Mouse (Mus musculus) cerebellum, postnatal 10 days (tissue): Measurements from ENCODE around the gene Sorbs1.

Source experiments
- DNase-seq, 2 experiments: peaks; one replicate each; pipeline ENCODE4 v3.0.0; 2021; ENCODE audit warnings: mixed read lengths in 2 of 2

Sorbs1 gene

DNA sequence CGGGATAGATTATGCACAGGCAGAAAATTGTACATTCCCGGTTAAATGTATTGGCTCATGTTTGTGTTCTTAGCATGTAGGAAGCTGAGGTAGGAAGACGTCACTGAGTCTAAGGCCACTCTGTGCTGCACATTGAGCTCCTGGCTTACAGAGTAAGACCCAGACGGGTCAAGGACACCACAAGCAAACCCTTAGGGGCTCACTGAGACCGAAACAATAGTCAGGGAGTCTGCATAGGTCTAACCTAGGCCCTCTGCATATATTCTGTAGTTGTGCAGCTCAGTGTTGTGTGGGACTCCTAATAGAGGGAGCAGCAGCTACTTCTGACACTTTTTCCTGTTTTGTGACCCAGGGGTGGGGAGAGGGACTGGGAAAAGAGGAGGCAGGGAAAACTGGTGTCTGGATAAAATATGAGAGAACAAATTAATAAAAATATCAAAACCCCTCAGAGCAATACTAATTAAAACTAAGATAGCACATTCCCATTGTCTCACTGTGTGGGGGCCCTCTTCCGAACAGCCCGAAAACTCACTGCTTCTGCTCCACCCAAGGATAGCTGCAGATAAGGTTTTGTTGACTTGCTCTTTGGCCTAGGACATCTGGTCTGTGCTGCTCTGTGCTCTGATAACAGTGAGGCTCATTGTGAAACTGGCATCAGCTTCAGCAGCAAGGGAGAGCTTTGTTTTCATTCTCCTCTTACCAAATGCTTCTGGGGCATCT is 216.3 kb downstream of the Sorbs1 start:
- DNase-seq = no peak

DNA sequence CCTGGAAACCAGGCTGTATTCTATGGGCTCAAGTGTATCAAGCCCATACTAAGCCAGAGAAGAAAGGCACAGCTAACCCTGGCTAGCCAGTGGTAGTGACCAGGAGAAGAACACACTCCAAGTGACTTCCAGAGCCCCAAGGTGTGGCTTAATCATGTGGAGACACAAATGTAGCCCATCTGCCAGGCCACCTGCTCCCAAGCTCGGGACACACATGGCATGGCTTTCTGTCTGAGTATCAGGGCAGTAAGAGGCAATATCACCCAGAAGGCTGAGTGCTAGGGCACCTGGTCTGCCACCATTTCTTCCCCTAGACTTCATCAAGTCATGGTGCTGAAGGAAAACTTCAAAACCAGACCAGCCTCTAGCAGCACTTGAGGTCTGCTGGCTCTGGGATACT is 219.3 kb downstream of the Sorbs1 start:
- DNase-seq = peak; percentile 64 to 77

DNA sequence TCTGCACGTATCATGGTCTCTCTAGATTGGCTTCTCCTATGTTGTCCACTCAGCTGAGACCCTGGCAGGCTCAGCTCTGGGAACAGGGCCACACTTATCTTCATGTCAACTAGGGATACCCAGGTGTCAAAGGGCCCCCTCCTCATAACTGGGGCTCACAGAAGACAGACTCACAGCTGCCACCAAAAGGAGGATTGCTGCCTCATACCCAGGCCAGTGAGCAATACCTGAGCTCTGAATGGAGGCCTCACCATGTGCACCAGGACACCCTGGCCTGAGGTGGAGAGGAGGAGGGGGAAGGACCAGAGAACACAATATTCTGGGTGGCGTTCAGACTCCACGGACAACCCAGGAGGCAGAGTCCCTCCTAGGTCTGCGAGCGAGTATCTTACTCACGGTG is 219.8 kb downstream of the Sorbs1 start:
- no peak for DNase-seq

- DNase-seq = peak; percentile 39 to 54
Observed at GRCm38 (mm10) chr19:40290099-40290724, 223.4 kb downstream of the Sorbs1 start.

- no peak for DNase-seq
Observed at GRCm38 (mm10) chr19:40288415-40288814, 225.2 kb downstream of the Sorbs1 start.

GRCm38 (mm10) chr19:40284704-40285103 is 228.9 kb downstream of the Sorbs1 start:
- DNase-seq = no peak

- DNase-seq = no peak
Observed at GRCm38 (mm10) chr19:40283415-40283814, 230.2 kb downstream of the Sorbs1 start.

GRCm38 (mm10) chr19:40278372-40279023 is 235.1 kb downstream of the Sorbs1 start:
- DNase-seq = no peak

DNA sequence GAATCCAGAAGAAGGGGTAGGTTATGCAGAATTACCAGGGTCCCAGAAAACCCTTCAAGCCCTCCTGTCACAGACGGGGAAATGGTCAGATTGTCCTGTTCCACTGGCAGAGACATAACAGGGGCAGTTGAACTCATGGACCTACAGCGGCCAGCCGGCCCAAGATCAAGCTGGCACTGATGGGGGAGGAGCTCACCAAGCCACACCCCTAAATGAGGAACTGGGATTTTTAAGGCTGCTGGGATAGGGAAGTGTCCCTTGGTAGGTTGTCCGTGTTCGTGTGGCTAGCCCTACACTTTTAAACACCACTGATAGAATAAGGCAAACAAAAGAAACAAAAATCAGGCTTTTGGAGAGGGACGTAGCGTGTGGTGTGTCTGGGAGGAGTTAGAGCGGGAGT is 236.1 kb downstream of the Sorbs1 start:
- DNase-seq = no peak

GRCm38 (mm10) chr19:40275401-40276188 is 238.0 kb downstream of the Sorbs1 start:
- no peak for DNase-seq

GRCm38 (mm10) chr19:40272674-40273073 is 240.9 kb downstream of the Sorbs1 start:
- DNase-seq = no peak

DNA sequence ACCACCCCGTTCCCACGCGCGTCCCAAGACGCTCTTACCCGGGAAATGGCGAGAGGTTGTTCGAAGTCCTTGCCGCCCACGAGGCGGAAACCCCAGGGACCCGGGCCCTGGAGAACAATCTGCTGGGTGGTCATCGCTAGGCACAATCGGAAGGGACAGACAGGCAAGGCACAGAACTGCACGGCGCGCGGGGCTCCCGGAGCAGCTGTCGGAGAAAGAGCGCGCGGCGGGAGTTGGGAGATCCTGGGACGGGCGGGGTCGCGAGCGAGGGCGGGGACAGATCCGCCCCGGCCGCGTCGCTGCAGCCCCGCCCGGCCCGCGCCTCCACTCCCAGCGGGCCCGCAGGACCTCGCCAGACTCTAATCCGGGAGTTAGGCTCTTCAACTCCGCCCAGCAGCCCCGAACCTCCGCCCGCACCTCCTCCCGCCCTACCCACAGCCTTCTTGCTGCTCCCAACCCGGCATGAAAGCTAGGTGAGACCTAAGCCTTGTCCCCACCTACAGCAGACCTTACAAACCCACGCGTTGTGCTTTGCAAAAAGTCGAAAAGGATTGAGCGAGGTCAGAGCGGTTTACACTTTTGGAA is 242.2 kb downstream of the Sorbs1 start, which contains the start of gene Pdlim1:
Gene Pdlim1, minus strand, starts transcription at position 535 of the 585 bp plus-strand sequence.
- peak; percentile 68 to 79 for DNase-seq

GRCm38 (mm10) chr19:40270351-40271307 is 242.9 kb downstream of the Sorbs1 start:
- peak; percentile 39 to 43 for DNase-seq

- DNase-seq = no peak
Observed at GRCm38 (mm10) chr19:40269526-40269925, 244.1 kb downstream of the Sorbs1 start.

GRCm38 (mm10) chr19:40268493-40268892 is 245.1 kb downstream of the Sorbs1 start:
- DNase-seq = no peak

GRCm38 (mm10) chr19:40267380-40267779 is 246.2 kb downstream of the Sorbs1 start:
- no peak for DNase-seq

DNA sequence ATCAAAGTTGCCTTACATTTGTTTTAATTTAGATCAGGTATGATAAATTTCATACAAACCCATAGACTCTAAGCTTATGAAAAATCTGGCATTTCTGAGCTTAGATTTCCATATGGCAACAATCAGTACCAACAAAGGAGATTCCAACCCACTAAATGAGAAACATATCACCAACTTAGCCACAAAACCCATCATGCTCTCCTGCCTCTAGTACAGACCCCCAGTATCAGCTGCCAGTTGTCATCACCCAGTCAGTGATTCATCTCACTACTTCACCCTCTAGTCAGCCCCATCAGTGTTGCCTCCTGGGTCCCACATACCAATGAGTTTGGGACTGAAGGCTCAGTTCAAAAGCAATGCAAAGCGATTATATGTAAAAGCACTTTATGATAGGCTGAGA is 254.1 kb downstream of the Sorbs1 start:
- no peak for DNase-seq

- DNase-seq = no peak
Observed at GRCm38 (mm10) chr19:40257396-40257795, 256.2 kb downstream of the Sorbs1 start.

DNA sequence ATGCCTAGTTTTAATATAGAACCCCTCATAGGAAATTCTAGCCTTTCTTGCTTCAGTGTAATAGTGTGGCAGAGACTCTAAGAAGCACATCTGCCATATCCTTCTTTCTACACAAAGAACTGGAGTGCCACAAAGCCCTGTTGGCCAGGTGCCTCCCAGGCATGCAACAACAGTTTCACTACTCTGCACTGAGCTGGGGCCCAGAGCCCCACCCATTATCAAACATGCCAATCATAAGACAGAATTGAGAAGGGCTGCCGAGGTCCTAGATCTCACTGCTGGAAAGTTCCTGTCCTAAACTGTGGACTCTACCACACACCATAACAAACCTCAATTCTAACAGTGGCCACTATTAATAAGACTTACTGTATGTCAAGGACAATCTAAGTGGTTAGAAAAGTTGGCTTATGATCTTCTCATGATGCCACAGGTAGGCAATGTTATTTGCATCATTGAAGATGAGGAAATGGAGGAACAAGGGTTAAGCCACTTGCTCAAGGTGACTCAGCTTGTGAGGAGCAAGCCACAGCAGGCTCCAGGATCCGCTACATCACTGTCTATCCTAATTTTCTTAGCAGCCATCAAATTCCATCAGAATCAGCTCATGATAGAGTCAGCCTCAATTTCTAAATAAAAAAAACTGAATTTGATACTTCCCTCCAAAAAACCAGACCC is 257.1 kb downstream of the Sorbs1 start:
- no peak for DNase-seq

GRCm38 (mm10) chr19:40255561-40255960 is 258.0 kb downstream of the Sorbs1 start:
- DNase-seq = no peak

DNA sequence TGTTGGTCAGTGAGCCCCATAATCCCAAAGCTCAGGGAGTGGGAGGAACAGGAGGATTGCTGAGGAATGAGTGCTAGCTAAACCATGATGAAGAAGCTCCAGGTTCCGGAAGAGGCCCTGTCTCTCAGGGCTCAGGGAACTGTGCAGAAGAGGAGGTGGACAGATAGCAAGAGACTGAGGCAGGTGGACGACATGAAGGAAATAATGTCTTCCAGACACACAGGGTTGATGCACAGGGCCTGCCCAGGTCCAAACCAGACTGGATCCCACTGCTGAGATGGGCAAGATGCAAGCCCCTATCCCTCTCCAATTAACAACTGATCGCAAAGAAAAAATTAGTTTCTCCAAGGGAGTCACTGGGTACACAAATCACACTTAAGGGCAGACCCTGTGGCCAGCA is 258.8 kb downstream of the Sorbs1 start:
- DNase-seq = no peak
